Mouse (Mus musculus): ENCODE results near the gene Ralbp1.

Ralbp1 gene

GRCm38 (mm10) chr17:65799353-65799752 lies 86.2 kb downstream of the Ralbp1 start:
- DNase-seq (ENCODE audit: low read depth, low spot score) = no peak

- no peak for DNase-seq (ENCODE audit: low read depth, low spot score)
Observed at GRCm38 (mm10) chr17:65798446-65798845, 87.2 kb downstream of the Ralbp1 start.

All from embryo, embryonic 11.5 days (tissue).